Mouse (Mus musculus) ovary, postnatal 14 days (tissue): ENCODE data around the gene Adcy5.

Experiments used
- DNase-seq: peaks from one replicate; pipeline ENCODE4 v3.0.0; 2022; ENCODE audit warnings: low spot score

Adcy5 gene

GRCm38 (mm10) chr16:35206426-35206825 lies 51.7 kb downstream of the Adcy5 start:
- no peak for DNase-seq

GRCm38 (mm10) chr16:35208796-35209195 lies 54.1 kb downstream of the Adcy5 start:
- DNase-seq, result no peak

- no peak for DNase-seq
Observed at GRCm38 (mm10) chr16:35209753-35210152, 55.1 kb downstream of the Adcy5 start.

DNA sequence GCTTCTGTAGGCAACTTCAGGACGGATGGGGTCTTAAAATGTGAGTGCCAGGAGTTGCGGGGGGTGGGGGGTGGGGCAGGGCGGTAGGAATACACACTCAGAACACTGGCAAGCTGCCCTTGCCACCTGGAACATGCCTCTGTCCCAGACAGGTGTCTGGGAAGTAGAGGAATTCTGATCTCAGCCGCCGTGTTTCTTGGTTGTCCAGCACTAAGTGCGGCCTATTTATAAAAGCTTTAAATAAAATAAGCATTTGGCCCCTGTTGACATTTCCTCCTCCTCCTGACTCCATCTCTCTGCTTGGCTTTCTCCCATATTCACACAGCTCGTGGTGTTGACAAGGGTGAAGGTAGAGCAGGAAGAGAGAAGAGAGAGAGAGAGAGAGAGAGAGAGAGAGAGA lies 60.4 kb downstream of the Adcy5 start:
- no peak for DNase-seq

- no peak for DNase-seq
Observed at GRCm38 (mm10) chr16:35215498-35215897, 60.8 kb downstream of the Adcy5 start.

DNA sequence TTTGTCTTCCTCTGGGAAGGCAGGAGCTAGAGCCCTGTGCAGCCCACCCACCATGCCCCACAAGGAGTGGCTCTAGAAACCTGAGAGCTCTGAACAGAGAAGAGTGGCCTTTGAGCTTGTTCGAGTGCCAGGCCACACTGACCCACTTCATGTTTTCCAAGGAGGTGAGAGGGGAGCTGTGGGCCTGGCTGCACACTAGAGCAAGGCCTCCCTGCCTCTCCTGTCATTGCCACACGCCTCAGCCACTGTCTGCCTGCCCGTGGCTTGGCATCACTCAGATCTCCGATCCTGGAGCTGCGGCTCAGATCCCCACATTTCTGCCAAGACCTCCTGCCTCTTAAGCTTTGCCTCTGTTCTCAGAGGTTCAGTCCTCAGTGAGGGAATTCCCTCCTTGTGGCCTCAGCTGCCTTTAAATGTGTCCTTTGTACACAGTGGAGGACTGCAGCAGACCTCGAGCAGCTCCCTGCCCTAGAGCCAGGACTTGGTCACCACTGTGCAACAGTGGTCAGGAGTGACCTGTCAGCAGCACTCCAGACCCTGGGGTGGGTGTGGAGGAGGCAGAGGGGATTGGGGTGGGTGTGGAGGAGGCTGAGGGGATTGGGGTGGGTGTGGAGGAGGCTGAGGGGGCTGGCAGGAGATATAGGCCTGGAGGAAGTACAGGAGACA lies 62.3 kb downstream of the Adcy5 start:
- no peak for DNase-seq

DNA sequence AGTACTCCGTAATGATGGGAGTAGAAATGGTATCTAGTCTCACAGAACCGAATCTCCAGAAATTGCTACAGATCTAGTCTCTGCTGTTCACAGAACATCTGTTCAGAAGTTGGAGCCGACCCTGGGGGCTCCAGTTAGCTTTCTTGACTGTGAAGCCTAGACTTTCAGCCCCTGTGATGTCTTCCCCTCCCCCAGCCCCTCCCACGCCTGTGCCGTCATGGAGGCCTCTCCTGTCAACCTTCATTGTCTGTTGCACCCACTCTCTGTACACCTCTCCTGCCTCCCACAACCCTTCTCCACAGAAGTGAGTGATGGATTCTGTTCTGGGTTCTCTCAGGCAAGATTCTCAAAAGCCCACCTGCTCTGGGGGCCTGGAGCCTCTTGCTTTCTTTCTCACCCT lies 65.7 kb downstream of the Adcy5 start:
- DNase-seq, result no peak

- DNase-seq, result no peak
Observed at GRCm38 (mm10) chr16:35221581-35221980, 66.9 kb downstream of the Adcy5 start.

DNA sequence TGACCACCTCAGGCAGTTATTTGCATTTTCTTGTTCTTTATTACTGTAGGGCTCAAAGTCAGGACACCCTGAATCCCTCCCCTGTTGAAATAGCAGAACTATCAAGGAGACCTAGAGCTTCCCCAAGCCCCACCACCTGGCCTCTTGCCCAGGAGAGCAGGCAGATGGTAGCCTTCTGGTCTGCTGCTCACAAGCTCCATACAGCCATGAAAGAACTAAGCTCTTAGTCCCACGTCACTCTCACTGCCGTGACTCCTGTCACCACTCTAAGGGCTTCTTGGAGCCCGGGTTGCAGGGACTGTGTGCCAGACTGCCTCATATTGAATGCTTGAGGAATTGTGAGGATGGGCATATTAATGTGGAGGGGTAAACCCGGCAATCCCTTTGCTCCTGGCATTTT lies 69.3 kb downstream of the Adcy5 start:
- DNase-seq, result no peak

DNA sequence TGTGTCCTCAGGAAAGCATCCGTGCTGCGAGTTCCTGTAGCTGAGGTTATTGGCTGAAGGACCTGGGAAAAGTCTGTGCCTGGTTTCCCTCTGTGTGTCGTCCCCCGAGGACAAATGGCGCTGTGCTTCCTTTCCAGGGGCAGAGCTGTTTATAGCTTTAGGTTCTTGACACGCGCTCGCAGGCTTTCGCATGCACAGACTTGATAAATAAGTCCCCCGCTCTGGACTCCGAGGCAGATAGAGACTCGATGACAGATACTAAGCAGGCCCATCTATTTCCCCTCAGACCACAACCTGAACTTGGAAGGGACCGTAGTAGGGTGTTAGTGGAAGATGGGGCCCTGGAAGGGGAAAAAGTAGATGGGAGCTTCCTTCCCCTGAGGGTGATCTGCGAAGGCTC lies 70.0 kb downstream of the Adcy5 start:
- DNase-seq, result no peak

DNA sequence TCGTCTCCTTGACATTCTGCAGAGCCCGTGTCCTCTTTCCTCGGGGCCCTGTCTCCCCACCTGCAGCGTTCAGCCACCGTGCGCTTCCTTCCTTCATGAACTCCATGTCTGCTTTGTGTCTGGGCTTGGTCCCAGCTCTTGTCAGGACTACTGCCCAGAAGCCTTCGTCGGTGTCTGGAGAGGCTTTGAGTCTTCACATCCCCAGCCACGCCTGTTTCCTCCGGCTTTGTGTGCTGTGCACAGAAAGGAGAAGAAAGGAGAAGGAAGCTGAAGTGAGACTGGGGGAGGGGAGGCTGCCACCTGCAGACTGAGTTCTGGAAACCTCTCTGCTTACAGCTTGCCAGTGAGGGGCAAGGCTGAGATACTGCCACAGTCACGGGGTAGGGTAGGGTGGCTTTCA lies 74.9 kb downstream of the Adcy5 start:
- no peak for DNase-seq

GRCm38 (mm10) chr16:35232153-35232750 lies 77.6 kb downstream of the Adcy5 start:
- no peak for DNase-seq

DNA sequence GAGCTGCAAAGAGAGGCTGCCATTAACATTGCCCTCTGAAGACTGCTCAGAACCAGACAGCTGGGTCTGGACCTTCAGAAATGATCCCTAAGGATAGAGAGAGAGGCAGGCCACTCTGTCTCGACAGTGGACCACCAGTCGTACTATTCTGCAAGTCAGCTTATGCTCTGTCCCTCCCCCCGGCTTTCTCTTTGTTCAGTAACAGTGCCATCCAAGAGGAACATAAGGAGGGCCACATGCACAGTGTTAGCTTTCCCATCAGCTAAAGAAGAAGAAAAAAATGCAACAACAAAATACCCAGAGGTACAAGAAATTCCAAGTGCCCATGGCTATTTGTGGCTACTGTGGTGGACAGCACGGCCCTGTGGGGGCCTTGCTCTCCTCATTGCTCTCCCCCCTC lies 78.7 kb downstream of the Adcy5 start:
- DNase-seq, result no peak

DNA sequence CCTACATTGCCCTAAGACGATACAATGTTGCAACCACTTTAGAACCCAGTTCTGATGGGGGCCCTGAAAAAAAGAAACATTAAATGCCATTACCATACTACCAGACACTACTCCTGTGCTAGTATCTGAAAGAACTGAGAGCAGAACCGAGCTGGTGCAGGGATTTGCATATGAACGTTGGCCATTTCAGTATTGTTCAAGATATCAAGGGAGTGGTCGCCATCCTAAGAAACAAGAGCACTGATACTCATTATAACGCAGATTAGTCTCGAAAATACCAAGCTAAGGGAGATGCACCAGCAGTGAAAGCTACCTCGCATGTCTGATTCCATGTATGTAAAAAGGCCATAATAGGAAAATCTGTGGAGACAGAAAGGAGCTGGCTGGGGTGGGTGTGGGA lies 82.4 kb downstream of the Adcy5 start:
- no peak for DNase-seq

- no peak for DNase-seq
Observed at GRCm38 (mm10) chr16:35239318-35239965, 84.8 kb downstream of the Adcy5 start.

DNA sequence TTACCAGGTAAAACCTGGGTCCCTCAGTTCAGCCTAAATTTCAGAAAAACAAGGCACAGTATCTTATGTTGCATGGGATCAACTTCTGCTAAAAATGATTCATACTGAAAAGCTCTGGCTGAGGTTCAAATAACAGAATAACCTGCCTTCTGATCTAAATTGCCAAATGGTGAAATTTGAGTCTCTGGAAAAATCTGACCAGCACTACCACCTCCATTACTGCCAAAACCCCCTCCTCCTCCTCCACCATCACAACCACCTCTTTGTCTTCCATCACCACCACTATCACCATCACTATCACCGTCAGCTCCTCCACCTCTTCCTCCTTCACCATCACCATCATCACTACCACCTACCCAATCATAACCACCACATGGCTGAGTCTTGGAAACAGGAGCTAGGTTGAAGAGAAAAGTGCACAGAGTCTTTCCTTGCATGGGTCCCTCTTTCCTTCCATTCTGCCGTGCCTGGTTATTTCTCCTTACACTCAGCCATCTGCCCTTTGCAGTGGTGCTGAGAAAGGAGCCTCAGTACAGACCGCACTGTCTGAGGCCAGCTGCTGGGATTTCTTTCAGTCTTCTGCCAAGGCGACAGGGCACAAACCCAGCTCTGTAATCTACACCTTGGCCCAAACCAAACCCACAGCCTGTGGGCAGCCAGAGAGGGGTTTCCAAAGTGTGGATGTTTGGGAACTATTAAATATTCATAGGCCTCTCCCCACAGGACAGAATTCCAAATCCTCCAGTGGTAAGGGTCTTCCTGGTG lies 85.5 kb downstream of the Adcy5 start:
- DNase-seq, result no peak

DNA sequence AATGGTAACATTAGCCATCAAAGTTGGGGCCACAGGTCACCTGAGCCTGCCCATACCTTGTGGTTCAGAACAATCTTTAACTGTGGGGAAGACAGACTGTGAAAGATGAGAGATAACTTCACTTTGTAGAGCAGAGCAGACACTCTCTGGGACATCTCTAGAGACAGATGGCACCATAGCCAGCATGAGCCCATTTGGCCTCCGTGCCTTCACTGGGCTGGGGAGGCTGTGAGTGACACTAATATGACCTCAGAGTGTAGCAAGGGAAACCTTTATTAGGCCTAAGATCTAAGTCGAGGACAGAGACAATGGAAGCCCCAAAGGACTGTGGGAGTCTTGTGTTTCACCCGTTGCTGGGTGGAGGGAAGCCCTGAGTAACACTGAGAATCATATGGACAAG lies 92.7 kb downstream of the Adcy5 start:
- DNase-seq, result no peak

GRCm38 (mm10) chr16:35248825-35249224 lies 94.1 kb downstream of the Adcy5 start:
- DNase-seq, result peak; percentile 32

DNA sequence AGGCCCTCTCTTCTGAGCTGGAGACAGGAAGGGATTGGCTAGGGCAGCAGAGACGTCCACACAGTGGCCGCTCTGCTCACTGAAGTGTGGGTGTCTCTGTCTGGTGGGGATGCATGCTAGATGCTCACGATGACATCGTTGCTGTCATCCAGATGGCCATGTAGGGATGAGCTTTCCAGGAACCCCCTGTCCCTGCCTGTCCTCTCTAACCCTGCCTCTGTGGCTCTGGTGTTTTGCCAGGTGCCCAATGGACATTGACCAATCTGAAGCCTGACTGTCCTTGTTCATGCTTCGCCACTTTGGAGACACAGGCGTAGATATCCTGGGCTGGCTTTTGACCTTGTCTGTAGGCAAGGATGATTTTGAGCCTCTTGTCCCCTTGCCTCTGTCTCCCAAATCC lies 95.1 kb downstream of the Adcy5 start:
- no peak for DNase-seq

GRCm38 (mm10) chr16:35251690-35252089 lies 97.0 kb downstream of the Adcy5 start:
- no peak for DNase-seq

DNA sequence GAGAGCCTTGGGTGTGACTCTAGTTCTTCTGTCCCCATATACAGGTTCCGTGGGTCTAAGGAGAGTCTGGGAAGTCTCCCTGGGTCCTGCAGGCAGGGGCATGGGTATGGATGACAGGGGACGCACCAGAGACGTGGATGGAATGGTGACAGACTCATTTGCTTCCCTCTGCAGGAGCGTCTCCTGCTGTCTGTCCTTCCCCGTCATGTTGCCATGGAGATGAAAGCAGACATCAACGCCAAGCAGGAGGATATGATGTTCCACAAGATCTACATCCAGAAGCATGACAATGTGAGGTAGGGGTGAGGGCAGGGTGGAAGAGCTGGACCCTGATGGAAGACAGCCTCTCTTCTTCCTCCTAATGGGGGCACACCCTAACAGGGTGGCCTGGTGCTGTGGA lies 98.3 kb downstream of the Adcy5 start:
- DNase-seq, result no peak

- no peak for DNase-seq
Observed at GRCm38 (mm10) chr16:35255981-35256380, 101.3 kb downstream of the Adcy5 start.

GRCm38 (mm10) chr16:35270353-35270934 lies 115.8 kb downstream of the Adcy5 start:
- DNase-seq, result peak; percentile 89
